Mouse (Mus musculus) CD4-positive, CD25-positive, alpha-beta regulatory T cell, adult 9 weeks (primary cell): ENCODE data around the gene Hapln3. TPM values are rescaled to one million over a fixed set of nuclear protein-coding genes. Genes with fewer than 3 reads are reported as not detected.

ENCODE experiments used
- polyA plus RNA-seq: library from polyadenylated mRNA; unstranded; fragments of 100-300 nt; shearing (Covaris generic); gene quantifications from one replicate; pipeline ENCODE4 v1.2.1, GENCODE M21; 2017

Hapln3 gene
- polyA plus RNA-seq = not detected

DNA sequence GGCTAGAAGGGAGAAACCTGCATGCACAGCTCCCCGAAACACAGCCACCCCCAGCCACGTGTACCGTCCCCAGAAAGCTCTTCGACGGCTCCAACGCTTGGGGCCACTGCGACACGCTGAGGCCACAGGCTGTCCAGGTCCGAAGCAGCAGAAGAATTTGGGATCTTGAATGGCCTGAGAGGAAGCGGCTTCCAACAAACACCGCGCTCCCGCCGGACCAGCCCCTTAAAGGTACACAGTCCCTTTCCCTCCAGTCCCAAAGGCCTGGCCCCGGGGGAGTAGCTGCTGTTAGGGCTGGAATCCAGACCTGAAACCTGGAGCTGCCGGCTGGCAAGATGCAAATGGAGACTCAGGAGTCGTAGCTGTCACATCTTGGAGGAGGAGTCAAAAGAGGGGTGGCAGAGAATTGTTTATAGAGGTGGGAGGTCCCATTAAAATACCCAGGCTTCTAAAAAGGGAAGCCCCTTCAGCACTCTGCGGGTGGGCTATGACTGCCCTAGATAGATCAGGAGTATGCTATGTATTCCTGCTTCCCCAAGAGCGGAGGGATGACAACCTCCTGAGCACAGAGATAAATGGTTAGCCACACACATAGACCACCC lies at the start of gene Hapln3:
Gene Hapln3, minus strand, starts transcription at position 176 of the 602 bp plus-strand sequence.

DNA sequence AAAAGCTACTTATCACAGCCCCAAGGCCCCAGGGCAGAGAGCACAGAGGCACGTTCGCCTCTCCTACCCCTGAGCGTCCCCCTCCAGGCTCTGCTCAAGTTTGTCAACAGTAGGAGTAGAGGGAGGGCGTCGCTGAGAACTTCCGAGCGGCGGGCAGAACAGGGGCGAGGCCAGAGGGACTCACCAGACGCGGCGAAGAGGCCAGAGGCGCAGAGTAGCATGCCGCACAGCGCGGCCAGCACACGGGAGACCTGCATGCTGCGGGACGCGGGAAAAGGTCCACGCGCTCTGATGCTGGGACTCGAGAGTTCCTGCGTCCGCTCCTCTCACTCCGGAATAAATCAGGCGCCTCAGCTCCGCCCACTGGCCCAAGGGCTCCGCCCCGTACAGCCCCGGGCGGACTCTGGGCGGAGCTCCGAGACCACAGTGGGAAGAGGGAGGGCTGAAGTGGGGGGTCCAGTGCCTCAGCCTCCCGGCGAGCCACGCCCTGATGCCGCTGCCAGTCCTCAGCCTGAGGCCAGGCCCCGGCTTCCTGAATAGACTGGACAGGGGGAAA lies 18.0 kb upstream of the Hapln3 start, which contains the start of gene Mfge8:
Gene Mfge8, minus strand, starts transcription at position 350 of the 556 bp plus-strand sequence.

Other genes with a start within 250 kb of the Hapln3 start
- gene Aen, start 235.2 kb downstream of the Hapln3 start, polyA plus RNA-seq = 50.1 TPM
- gene Isg20, start 217.6 kb downstream of the Hapln3 start, polyA plus RNA-seq = 117 TPM
- not detected for gene Acan, start 77.5 kb downstream of the Hapln3 start, polyA plus RNA-seq
- gene Mfge8, start 18.0 kb upstream of the Hapln3 start, polyA plus RNA-seq = 25.5 TPM
- 14.7 TPM for gene Abhd2, start 142.2 kb upstream of the Hapln3 start, polyA plus RNA-seq